Mouse (Mus musculus) mouse embryonic stem cell (cell line): Measurements from ENCODE around the gene Gmds.

Experiments
- in situ Hi-C, 2 experiments: fragments of 300-500 bp; cut with MboI; formaldehyde crosslinking; loops; 1 replicate in 1 of 2; 3 replicates in 1 of 2; pipeline ENCODE4 v1.14.3; 2019 to 2020; ENCODE audit warnings: low sequenced_read_pairs in 2 of 2, low pct_unique_long_range_greater_than_20kb in 1 of 2, mixed read lengths in 1 of 2; ENCODE audit not compliant: unreplicated experiment in 1 of 2

Gene Gmds

DNA sequence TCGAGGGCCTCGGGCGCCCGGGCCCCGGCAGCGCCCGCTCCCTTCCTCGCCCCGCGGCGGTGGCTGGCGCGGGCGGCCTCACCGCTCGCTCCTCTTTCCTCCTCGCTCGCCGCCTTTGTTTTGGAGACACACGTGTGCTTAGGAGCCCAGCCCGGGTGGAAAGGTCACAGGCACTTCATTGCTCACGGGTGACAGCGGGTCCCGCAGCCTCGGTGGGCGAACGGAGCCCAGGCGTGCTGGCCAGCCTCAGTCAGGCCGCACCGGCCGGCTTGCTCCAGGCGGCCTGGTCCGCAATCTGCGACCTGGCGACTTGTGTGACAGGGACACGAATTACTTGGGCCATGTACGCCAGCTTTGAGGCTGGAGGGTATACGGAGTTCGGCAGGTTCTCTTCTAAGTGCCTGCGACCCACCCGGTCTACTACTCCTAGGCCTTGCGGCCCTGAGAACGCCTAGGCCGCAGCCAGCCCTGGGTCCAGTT lies 527.0 kb downstream of the Gmds start:
- in situ Hi-C loops, result loop anchor here in 1 of 2 experiments (25.0 kb wide), 1 partner anchor 601 kb away; no protein-coding TSS in a partner anchor

DNA sequence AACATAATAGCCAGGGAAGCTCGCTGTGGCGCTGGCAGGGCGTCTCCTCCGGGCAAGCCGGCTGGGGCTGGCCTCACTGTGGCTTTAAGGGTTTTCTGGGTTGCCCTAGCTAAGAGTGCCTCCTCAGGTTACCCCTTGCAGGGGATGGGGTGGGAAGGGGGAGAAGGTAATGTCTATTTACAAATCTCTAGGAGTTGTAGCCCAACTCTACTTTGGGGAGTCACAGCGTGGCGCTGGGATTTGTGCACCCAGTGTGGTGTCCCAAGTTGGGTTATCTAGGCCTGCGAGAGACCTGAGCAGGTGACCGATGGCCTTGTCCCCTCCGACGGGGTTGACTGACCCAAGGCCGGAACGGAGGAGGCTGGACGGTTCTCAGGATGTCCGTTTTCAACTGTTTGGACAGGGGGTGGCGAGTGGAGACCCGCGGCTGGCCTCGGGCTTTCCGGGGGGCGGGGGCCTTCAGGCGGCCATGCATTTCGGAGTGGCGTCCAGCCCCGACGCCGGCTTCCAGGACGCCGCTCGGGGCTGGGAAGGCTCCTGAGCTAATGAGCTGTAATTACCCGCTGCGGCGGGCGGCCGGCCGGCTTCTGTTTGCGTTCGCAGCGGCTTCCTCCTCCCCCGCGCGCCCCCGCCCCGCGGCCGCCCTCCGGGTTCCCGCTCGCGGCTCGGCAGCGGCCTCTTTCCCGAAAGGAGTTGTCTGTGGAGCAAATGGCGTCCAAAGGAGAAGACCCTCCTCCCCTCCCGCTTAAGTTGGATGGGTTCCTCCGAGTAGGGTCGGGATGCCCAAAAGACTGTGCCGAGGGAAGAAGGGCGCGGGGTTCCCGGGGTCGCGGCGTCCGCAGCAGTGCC lies 527.6 kb downstream of the Gmds start:
- in situ Hi-C loops, result loop anchor here in 1 of 2 experiments (25.0 kb wide), 1 partner anchor 601 kb away; no protein-coding TSS in a partner anchor

DNA sequence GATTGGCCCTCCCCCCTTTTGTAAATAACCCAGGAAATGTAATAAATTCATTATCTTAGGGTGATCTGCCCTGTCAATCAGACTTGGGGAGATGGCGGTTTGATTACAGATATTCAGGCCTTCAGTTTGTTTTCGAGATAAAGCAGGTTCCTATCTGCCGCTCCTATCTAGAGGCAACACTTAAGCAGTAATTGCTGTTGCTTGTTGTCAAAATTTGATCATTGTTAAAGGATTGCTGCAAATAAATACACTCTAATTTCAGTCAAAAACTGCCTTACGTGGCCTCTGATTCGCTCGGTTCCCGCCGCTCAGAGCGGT lies 528.2 kb downstream of the Gmds start:
- in situ Hi-C loops, result loop anchor here in 1 of 2 experiments (25.0 kb wide), 1 partner anchor 602 kb away; no protein-coding TSS in a partner anchor

DNA sequence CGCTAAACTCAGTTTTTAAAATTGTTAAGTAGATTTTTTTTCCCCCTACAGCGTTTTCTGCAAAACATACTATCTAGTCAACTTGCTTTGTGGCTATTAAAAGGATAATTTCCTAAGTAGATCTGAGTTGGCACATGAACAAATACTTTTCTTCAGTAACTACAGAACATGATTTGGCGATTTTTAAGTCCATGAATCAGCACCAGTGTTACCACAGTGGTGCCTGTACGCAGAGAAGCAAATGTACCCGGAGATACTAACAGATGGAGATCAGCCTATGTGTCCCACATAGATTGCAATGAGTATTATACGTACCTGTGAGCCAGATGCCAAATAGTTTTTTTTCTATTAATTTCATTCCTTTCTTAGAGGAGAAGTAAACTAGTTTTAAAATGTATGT lies 528.8 kb downstream of the Gmds start:
- in situ Hi-C loops, result loop anchor here in 1 of 2 experiments (5.0 to 25.0 kb wide), 2 partner anchors 182 to 603 kb away; partner anchors contain the start of gene Foxf2

DNA sequence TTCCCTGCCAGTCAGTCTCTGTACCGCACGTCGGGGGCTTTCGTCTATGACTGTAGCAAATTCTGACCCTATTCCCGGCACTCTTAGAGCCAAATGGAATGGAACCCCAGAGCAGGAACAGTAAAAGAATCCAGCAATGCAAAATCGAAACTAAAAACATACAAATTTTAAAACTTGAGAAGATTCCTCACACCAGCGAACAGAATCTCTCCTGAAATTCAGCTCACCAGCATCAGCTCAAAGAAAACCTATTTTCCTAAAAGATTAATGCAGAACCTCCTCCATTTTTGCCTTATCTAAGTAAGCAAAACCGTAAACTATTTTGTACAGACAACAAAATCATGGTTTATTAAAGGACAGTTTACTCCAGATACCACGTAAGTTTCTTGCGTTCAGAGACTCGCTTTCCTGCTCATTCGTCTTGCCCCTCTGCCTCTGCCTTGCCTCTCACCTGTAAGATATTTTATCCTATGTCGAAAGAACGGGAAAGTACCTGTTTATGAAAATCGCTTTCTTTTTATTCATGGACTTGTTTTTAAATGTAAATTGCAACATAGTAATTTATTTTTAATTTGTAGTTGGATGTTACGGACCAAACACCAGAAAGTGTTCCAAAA lies 529.6 kb downstream of the Gmds start:
- in situ Hi-C loops, result loop anchor here in 1 of 2 experiments (5.0 to 25.0 kb wide), 2 partner anchors 182 to 603 kb away; partner anchors contain the start of gene Foxf2

DNA sequence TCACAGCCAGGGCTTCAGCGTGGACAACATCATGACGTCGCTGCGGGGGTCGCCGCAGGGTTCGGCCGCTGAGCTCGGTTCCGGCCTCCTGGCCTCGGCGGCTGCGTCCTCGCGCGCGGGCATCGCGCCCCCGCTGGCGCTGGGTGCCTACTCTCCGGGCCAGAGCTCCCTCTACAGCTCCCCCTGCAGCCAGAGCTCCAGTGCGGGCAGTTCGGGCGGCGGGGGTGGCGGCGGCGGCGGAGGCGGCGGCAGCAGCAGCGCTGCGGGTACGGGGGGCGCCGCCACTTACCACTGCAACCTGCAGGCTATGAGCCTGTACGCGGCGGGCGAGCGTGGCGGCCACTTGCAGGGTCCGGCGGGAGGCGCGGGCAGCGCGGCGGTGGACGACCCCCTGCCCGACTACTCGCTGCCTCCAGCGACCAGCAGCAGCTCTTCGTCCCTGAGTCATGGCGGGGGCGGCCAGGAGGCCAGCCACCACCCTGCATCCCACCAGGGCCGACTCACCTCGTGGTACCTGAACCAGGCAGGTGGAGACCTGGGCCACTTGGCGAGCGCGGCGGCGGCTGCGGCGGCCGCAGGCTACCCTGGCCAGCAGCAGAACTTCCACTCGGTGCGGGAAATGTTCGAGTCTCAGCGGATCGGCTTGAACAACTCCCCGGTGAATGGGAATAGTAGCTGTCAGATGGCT lies 530.3 kb downstream of the Gmds start:
- in situ Hi-C loops, result loop anchor here in 1 of 2 experiments (5.0 to 25.0 kb wide), 2 partner anchors 181 to 604 kb away; partner anchors contain the start of gene Foxf2

DNA sequence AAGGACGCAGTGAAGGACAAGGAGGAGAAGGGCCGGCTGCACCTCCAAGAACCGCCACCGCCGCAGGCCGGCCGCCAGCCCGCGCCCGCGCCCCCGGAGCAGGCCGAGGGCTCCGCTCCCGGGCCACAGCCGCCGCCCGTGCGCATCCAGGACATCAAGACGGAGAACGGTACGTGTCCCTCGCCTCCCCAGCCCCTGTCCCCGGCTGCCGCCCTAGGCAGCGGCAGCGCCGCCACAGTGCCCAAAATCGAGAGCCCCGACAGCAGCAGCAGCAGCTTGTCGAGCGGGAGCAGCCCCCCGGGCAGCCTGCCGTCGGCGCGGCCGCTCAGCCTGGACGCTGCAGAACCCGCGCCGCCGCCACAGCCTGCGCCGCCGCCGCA lies 530.8 kb downstream of the Gmds start:
- in situ Hi-C loops, result loop anchor here in 1 of 2 experiments (5.0 to 25.0 kb wide), 2 partner anchors 180 to 605 kb away; partner anchors contain the start of gene Foxf2

DNA sequence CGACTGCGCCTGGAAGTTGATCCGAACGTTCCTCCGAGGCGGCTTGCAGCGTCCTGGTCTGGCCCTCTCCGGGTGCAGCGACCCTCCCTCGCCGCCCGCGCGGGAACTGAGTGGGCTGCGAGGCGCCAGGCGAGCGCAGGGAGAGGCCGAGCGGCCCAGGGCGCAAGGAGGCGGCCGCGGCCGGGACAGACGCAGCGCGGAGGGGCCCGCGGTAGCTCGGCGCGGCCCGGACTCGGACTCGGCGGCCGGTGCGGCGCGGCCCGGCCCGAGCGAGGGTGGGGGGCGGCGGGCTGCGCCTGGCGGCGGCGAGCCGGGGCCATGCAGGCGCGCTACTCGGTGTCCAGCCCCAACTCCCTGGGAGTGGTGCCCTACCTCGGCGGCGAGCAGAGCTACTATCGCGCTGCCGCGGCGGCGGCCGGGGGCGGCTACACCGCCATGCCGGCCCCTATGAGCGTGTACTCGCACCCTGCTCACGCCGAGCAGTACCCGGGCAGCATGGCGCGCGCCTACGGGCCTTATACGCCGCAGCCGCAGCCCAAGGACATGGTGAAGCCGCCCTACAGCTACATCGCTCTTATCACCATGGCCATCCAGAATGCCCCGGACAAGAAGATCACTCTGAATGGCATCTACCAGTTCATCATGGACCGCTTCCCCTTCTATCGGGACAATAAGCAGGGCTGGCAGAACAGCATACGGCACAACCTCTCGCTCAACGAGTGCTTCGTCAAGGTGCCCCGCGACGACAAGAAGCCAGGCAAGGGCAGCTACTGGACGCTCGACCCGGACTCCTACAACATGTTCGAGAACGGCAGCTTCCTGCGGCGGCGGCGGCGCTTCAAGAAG lies 531.4 kb downstream of the Gmds start:
- in situ Hi-C loops, result loop anchor here in 1 of 2 experiments (5.0 to 25.0 kb wide), 2 partner anchors 180 to 605 kb away; partner anchors contain the start of gene Foxf2

DNA sequence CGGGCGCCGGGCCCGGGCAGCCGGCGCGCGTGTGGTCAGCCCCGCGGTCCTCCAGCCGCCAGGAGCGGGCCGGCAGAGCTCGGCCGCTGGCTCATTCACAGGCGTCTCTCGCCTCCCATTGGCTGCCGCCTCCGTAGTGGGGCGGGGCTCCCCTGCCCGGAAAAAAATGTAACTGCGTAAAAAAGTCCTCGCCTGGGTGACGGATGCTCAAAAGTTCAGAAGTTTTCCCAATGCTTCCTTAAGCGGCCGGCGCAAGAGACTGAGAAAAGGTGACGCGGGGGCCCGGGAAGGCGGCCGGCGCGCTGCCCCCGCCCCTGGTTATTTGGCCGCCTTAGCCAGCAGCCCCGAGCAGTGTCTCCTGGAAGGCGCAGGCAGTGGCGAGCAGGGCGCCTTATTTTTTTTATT lies 532.1 kb downstream of the Gmds start, which contains the start of gene Foxc1:
TSS of gene Foxc1 (plus strand) at position 206 of the 405 bp plus-strand sequence.
- in situ Hi-C loops, result loop anchor here in 1 of 2 experiments (5.0 to 25.0 kb wide), 2 partner anchors 179 to 606 kb away; partner anchors contain the start of gene Foxf2

DNA sequence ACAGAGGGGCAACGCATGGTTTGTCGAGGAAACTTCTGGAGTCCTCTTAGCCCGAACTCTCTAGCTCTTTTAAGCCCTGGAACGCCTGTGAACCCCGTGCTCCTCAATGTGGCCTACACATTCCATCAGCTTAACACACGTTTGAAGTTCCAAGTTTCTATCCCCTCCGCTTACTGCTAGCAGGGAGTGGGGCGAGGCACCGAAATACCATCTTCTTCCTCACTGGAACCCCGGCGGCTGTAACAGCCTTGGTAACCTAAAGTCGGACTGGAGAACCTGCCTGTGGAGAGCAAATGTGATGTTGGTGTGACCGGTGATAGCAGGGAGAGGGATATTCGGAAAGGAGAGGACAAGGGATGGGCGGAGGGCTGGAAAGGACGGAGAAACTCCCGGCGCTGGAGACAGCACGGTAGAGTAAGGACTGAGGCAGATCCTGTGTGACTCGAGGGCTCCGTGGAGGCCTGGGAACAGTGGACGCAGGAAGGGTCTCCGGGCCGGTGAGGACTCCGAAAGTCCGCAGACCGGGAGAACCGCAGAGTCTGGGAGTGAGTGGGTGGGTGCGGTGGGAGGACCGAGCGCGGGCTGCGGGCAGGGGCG lies 532.6 kb downstream of the Gmds start:
- in situ Hi-C loops, result loop anchor here in 1 of 2 experiments (5.0 to 25.0 kb wide), 2 partner anchors 179 to 606 kb away; partner anchors contain the start of gene Foxf2

DNA sequence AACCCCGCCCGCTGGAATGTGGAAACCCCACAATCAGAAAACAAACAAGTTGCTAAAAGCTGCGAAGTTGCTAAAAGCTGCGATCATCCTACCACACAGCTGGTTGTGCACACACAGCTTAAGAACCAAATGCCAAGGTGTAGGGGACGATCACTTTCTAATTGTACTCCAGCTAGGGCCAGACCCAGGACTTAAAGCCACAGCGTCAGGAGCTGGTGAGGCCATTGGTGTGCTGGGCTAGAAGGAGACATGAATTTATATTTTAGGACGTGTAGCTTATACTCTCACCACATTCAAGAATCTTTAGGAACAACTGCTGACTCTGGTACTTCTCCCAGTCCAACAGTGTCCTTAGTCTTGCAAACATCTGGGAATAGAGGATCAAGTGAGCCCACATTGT lies 534.0 kb downstream of the Gmds start:
- in situ Hi-C loops, result loop anchor here (5.0 to 25.0 kb wide), 2 partner anchors 153 to 608 kb away; no protein-coding TSS in a partner anchor

DNA sequence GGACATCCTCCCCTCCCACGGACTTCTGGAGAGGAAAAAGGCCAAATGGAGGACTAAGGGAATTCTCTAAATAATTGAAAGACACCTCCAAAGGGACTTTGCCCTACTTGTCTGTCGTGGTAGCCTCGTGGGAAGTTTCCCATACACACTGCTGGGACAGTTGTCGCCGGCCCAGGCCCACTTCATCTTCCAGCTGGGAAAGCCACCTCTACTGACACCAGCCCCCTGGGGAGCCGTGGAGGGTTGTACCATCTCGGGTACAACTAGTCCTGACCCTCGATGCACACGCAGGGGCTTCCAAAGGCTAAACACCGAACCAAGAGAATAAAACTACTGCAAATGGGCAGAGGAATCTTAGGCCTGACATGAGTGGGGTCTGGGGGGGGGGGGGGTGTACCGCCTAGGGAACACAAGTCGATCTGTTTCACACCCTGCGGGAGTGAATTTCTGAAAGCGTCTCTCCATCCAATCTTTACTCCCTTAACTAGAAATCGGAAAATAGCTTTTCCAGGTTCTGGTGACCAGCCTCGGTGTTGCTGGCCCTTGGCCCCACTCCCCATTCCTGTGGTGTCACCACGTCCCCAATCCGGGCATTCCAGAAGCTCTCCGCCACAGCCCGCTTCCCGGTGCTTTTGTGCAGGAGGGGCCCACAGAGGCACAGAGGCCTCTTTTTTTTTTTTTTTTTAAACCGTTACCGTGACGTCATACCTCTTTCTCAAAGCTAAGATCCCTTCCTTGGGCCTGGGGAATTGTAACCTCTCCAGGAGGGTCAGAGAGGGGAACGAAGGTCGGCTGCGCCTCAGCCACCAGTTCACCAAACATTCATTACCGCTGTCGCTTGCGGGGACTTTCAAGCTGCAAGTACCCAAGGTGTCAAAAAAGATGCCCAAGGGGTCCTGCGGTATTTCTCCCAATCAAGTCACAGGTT lies 535.1 kb downstream of the Gmds start:
- in situ Hi-C loops, result loop anchor here (5.0 to 25.0 kb wide), 2 partner anchors 154 to 609 kb away; no protein-coding TSS in a partner anchor

DNA sequence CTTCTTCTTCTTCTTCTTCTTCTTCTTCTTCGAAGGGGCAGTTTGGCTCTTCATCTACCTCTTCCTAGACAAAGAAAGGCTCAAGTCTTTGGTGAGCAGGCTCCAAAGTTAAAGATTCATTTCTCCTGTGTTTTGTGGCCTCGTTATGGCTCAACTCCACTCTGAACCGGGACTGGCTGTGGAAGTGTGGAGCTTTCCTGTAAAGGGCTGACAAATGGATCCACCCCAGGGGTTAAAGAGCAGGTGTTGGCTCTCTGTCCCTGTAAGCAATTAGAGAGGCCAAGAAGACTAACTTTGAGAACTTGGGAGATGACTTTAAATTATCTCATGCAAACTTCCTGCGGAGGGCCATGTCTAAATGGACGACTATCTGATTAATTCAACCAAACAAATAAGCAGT lies 536.1 kb downstream of the Gmds start:
- in situ Hi-C loops, result loop anchor here (5.0 to 25.0 kb wide), 2 partner anchors 155 to 610 kb away; no protein-coding TSS in a partner anchor

DNA sequence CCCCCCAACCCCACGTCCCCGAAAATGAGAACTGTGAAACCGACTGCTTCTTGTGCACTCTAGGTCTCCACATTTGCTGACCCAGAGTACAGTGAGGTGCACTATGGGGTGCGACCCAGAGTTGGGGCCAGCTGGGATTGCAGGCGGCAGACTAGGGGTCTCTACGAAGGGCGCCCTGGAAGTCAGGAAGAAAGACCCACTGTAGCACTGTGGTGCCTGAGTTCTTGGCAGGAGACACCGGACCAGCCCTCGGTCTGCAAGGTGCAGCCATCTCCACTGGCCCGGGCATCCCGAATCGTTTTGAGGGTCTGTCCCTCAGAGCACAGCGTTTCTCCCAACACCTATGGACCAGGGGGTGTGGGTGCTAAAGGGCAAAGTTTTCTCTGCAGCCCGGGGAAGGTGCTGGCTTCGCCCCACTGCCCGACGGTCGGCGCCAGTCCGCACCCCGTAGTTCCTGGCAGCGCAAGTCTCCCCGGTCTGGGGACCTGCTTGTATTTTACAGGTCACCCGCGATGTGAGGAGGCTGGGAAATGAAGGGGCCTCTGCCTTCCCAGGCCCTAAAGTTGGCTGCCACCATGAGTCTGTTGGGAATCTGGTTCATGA lies 536.7 kb downstream of the Gmds start:
- in situ Hi-C loops, result loop anchor here (5.0 to 25.0 kb wide), 2 partner anchors 155 to 610 kb away; no protein-coding TSS in a partner anchor
